Mouse (Mus musculus): ENCODE results near the gene Gm47996. TPM values are rescaled to one million over a fixed set of nuclear protein-coding genes. Genes with fewer than 3 reads are reported as not detected.

Gm47996 gene
- polyA plus RNA-seq, 1 experiment from 2014 or later: 0.30 TPM

DNA sequence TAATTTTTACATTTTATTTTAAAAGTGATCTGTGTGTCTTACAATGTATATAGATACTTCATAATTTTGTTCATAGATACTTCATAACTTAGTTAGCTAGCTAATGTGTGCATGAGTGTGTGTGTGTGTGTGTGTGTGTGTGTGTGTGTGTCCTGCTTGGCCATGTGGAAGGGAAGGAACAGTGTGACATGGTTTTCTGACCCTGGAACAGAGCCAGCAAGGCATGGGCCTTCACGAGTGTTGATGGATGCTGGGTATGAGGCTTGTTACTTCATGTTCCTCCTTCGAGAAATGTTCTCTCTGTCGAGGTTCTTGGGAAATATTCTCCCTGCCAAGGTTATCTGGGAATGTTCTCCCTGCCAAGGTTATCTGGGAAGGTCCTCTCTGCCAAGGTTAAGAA, 23.8 kb downstream of the Gm47996 start:
- Histone ChIP-seq H3K27ac (no peak overlapping the region), H3K4me3 (no peak overlapping the region), H3K36me3 (no peaks in the 10 kb centered on the region), H3K4me1 (peaks cover 8% of the 10 kb centered on the region; the same call in 1 of the 2 replicates), H3K27me3 (no peaks in the 10 kb centered on the region), H3K4me2 (no peak overlapping the region), H3K9me3 (no peaks in the 10 kb centered on the region; the same call in 1 of the 2 replicates), H3K9ac (no peak overlapping the region)
- ATAC-seq (ENCODE audit: insufficient number of reproducible peaks, insufficient read depth, low FRiP score, low TSS enrichment, low read depth): no peak
- 89% methylated on average over 3 of the region's 3 CpGs for WGBS

- Histone ChIP-seq H3K9ac (no peak overlapping the region), H3K9me3 (peaks cover 3% of the 10 kb centered on the region; the same call in 1 of the 2 replicates), H3K36me3 (no peaks in the 10 kb centered on the region), H3K4me3 (no peak overlapping the region), H3K4me2 (no peak overlapping the region), H3K27ac (0 out of 2 replicates have a peak overlapping the region, but pooled peaks have one; percentile 5), H3K4me1 (peaks cover 8% of the 10 kb centered on the region; the same call in 1 of the 2 replicates), H3K27me3 (no peaks in the 10 kb centered on the region)
- ATAC-seq (ENCODE audit: insufficient number of reproducible peaks, insufficient read depth, low FRiP score, low TSS enrichment, low read depth): no peak
- WGBS: 41% methylated on average over 2 of the region's 2 CpGs
Observed at GRCm38 (mm10) chr1:151235574-151235973, 25.6 kb downstream of the Gm47996 start.

DNA sequence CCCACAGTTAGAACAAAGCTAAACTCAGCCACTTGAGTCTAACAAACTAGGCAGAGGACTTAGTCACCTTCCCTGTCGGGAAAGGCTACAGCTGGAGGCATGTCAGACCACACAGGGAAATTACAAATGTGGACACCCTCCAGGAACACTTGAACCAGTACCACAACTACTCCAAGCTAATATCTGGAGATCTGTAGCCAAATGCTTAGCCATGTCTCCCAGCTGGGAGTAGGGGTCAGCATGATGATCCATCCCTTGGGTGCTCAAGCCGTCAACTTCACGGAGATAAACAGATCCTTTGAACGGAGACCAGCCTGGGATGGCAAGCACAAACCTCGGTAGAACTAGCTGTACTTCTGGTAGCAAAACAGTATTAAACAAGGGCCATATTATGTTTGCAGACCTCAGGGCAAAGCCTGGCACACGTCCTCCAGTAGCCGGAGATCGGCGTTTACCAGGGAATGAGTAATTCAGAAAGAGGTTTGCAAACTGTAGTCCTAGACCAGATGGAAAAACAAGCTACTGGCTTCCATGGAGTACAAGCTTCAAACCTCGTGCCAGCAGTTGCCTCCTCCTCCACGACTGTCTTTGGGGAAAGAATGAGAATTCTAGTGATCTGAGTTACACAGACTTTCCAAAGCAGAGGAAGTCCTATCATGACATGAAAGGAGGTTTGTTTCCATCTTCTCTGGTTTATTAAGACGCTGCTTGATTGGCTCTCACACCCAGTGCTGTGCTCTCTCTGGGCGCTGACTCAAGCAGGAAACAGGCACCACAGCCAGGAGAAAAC, 26.4 kb downstream of the Gm47996 start:
- H3K4me2 ChIP-seq: peak overlapping the region; percentile 16; the same call in 1 of the 2 replicates

GRCm38 (mm10) chr1:151237780-151238179, 27.8 kb downstream of the Gm47996 start:
- Histone ChIP-seq H3K9ac (no peak overlapping the region), H3K9me3 (peaks cover 3% of the 10 kb centered on the region; the same call in 1 of the 2 replicates), H3K36me3 (no peaks in the 10 kb centered on the region), H3K27ac (no peak overlapping the region), H3K4me2 (no peak overlapping the region), H3K27me3 (no peaks in the 10 kb centered on the region), H3K4me1 (peaks cover 8% of the 10 kb centered on the region; the same call in 1 of the 2 replicates), H3K4me3 (no peak overlapping the region)
- ATAC-seq (ENCODE audit: insufficient number of reproducible peaks, insufficient read depth, low FRiP score, low TSS enrichment, low read depth): no peak
- 41% methylated on average over 3 of the region's 3 CpGs for WGBS

More for the DNA sequence above, 26.4 kb downstream of the Gm47996 start:
- Histone ChIP-seq H3K36me3 (no peaks in the 10 kb centered on the region), H3K9me3 (peaks cover 3% of the 10 kb centered on the region; the same call in 1 of the 2 replicates), H3K27me3 (no peaks in the 10 kb centered on the region), H3K4me1 (peaks cover 8% of the 10 kb centered on the region; the same call in 1 of the 2 replicates), H3K9ac (no peak overlapping the region), H3K27ac (peak overlapping the region; percentile 5), H3K4me3 (no peak overlapping the region)
- WGBS: 39% methylated on average over 13 of the region's 13 CpGs
- no peak for ATAC-seq (ENCODE audit: insufficient number of reproducible peaks, insufficient read depth, low FRiP score, low TSS enrichment, low read depth)

DNA sequence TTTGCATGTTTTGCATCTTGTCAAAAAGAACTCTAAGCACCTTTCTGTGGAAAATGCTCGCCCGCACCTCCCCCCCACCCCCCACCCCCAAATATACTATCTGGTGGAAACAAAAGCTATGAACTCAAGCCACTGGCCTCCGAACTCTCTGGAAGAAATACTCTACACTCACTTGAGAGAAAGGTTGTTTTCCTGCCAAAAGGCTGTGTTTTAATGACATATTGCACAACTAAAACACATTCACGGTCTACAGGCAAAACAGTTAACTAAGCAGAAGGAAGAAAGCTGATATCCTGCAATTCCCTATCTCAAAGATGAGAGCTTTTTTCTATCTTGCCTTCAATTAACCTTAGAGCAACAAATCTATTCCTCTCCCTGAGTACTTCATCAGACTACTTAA, 33.4 kb downstream of the Gm47996 start:
- Histone ChIP-seq H3K4me2 (no peak overlapping the region), H3K4me1 (no peaks in the 10 kb centered on the region), H3K36me3 (no peaks in the 10 kb centered on the region), H3K27ac (no peak overlapping the region), H3K9me3 (0 out of 2 replicates have a peak, but pooled peaks cover 3% of the 10 kb centered on the region), H3K27me3 (no peaks in the 10 kb centered on the region), H3K4me3 (no peak overlapping the region), H3K9ac (no peak overlapping the region)
- WGBS: 83% methylated on average over 4 of the region's 4 CpGs
- no peak for ATAC-seq (ENCODE audit: insufficient number of reproducible peaks, insufficient read depth, low FRiP score, low TSS enrichment, low read depth)

- no peak overlapping the region for H3K9ac ChIP-seq
- H3K4me2 ChIP-seq: no peak overlapping the region
- H3K4me1 ChIP-seq: no peaks in the 10 kb centered on the region
- no peaks in the 10 kb centered on the region for H3K36me3 ChIP-seq
- H3K4me3 ChIP-seq: no peak overlapping the region
- 87% methylated on average over 5 of the region's 5 CpGs for WGBS
- no peak for ATAC-seq (ENCODE audit: insufficient number of reproducible peaks, insufficient read depth, low FRiP score, low TSS enrichment, low read depth)
- 0 out of 2 replicates have a peak, but pooled peaks cover 3% of the 10 kb centered on the region for H3K9me3 ChIP-seq
- no peaks in the 10 kb centered on the region for H3K27me3 ChIP-seq
- H3K27ac ChIP-seq: no peak overlapping the region
Observed at GRCm38 (mm10) chr1:151244013-151244412, 34.1 kb downstream of the Gm47996 start.

DNA sequence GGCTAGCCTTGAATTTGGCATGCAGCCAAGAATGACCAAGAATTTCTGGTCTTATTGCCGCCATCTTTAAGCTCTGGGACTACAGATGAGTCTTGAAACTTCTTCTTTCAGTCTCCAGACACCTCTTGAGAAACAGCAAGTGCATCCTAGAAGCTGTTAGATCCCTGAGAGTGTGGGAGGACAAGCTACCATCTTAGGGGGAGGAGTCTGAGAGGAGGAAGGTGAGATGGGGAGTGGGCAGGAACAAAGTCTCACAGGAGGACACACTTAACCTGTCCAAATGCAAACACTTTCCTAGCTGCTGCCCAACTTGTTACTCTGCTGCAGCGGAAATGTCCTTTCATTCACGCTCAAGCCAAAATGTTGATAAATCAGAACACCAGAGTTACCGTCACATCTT, 34.8 kb downstream of the Gm47996 start:
- H3K4me1 ChIP-seq: no peaks in the 10 kb centered on the region
- H3K9ac ChIP-seq: no peak overlapping the region
- no peak overlapping the region for H3K4me3 ChIP-seq
- no peaks in the 10 kb centered on the region for H3K27me3 ChIP-seq
- H3K9me3 ChIP-seq: 0 out of 2 replicates have a peak, but pooled peaks cover 3% of the 10 kb centered on the region
- 91% methylated on average over 4 of the region's 4 CpGs for WGBS
- H3K27ac ChIP-seq: no peak overlapping the region
- no peaks in the 10 kb centered on the region for H3K36me3 ChIP-seq
- H3K4me2 ChIP-seq: no peak overlapping the region
- no peak for ATAC-seq (ENCODE audit: insufficient number of reproducible peaks, insufficient read depth, low FRiP score, low TSS enrichment, low read depth)

DNA sequence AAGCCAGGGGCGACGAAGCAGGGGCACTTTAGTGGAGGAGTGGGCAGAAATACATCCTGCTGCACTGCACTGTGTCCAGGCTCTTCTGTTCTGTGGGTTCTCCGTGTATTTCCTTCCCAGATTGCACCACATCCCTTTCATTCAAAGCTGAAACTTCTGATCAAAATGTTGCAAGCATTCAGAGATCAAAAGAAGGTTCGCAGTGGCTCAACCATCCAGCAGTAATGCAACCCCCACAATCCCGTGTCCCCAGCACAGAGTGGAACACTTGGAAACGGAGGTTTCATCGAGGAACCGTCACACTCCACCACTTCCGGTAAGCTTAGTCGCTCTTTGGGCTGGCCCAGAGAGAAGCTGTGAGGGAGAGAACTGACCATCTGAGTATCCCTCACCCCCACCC, 35.2 kb downstream of the Gm47996 start:
- no peak for ATAC-seq (ENCODE audit: insufficient number of reproducible peaks, insufficient read depth, low FRiP score, low TSS enrichment, low read depth)
- no peak overlapping the region for H3K4me2 ChIP-seq
- H3K9me3 ChIP-seq: 0 out of 2 replicates have a peak, but pooled peaks cover 3% of the 10 kb centered on the region
- H3K9ac ChIP-seq: no peak overlapping the region
- no peak overlapping the region for H3K27ac ChIP-seq
- no peaks in the 10 kb centered on the region for H3K27me3 ChIP-seq
- H3K36me3 ChIP-seq: no peaks in the 10 kb centered on the region
- 86% methylated on average over 10 of the region's 10 CpGs for WGBS
- H3K4me1 ChIP-seq: no peaks in the 10 kb centered on the region
- no peak overlapping the region for H3K4me3 ChIP-seq

DNA sequence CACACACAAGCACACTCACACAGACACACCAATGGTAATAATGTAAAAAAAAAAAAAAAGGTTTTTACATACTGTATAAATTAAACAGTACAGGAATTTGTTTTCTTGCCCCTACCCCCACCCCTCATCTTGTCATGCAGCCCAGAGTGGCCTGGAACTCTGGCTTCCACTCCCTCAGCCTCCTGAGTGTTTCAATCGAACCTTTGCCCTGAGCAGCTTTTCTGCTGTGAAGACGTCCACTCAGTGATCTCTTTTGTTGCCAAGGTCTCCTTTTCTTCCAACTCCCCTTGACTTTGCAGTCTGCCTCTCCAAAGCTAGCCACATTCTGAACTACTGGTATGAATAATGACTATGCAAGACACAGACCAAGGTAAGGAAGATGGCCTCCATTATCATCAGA, 35.9 kb downstream of the Gm47996 start:
- Histone ChIP-seq H3K4me3 (no peak overlapping the region), H3K4me2 (no peak overlapping the region), H3K27me3 (no peaks in the 10 kb centered on the region), H3K9me3 (no peaks in the 10 kb centered on the region), H3K4me1 (peaks cover 4% of the 10 kb centered on the region), H3K36me3 (no peaks in the 10 kb centered on the region), H3K9ac (no peak overlapping the region), H3K27ac (no peak overlapping the region)
- no peak for ATAC-seq (ENCODE audit: insufficient number of reproducible peaks, insufficient read depth, low FRiP score, low TSS enrichment, low read depth)
- WGBS: 71% methylated on average over 2 of the region's 2 CpGs

DNA sequence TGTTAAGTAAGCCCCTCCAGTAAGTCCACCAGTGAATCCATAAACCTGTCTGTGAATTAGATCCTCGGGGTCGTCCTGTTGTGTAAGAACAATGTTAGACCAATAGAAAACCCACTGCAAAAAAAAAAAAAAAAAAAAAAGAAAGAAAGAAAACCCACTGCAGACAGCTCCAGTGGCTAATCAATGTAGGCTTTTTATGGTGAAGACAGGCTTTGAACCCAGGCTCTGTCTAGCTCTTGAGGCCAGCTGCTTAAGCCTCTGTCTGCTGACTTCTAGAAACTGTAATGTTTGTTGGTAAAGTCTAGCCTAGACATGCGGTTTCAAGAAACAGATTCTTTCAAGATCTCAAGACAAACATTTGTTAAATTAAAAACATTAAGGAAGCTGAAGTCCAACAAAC, 40.2 kb downstream of the Gm47996 start:
- Histone ChIP-seq H3K27ac (peak overlapping the region; percentile 62; the same call in 1 of the 2 replicates), H3K9me3 (no peaks in the 10 kb centered on the region), H3K4me1 (peaks cover 14% of the 10 kb centered on the region), H3K36me3 (no peaks in the 10 kb centered on the region), H3K4me2 (peak overlapping the region; percentile 45; the same call in 1 of the 2 replicates), H3K4me3 (no peak overlapping the region), H3K9ac (no peak overlapping the region), H3K27me3 (no peaks in the 10 kb centered on the region)
- no peak for ATAC-seq (ENCODE audit: insufficient number of reproducible peaks, insufficient read depth, low FRiP score, low TSS enrichment, low read depth)
- WGBS: 72% methylated on average over 3 of the region's 3 CpGs

DNA sequence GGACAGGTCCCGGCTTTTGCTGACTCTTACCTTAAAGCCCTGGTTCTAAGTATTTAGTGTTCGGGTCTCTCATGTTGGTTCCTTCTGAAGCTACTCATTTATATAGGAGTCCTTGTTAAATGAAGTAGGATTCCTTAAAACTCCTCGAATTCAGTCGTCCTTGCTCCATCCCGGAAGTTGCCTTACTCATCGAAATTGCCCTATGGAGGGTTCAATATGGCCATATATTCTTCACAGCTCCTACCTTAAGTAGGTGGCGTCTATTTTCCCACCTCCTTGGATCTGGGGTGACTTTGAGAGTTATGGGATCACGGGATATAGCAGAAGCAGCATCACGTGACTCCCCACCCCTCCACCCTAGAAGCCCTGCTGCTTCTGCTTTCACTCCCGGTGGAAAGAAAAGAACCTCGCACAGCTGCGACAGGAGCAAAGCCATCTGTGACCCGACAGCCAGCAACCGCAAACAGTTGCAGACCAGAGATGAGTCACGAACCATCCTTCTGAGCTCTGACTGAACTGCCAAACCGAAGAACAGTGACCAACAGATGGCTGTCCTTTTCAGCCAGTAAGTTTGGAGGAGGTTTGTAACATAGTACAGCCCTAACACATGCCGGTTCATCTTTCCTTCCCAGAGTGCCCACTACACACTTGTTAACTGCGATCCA, 40.7 kb downstream of the Gm47996 start:
- Histone ChIP-seq H3K4me2 (peak overlapping the region; percentile 45), H3K9me3 (no peaks in the 10 kb centered on the region), H3K4me3 (peak overlapping the region; percentile 7; the same call in 1 of the 2 replicates), H3K9ac (0 out of 2 replicates have a peak overlapping the region, but pooled peaks have one; percentile 27), H3K4me1 (peaks cover 14% of the 10 kb centered on the region), H3K27ac (peak overlapping the region; percentile 62), H3K27me3 (no peaks in the 10 kb centered on the region), H3K36me3 (no peaks in the 10 kb centered on the region)
- 48% methylated on average over 18 of the region's 18 CpGs for WGBS
- 0 out of 2 replicates have a peak, but pooled peaks have one; percentile 15 for ATAC-seq (ENCODE audit: insufficient number of reproducible peaks, insufficient read depth, low FRiP score, low TSS enrichment, low read depth)

All from embryonic facial prominence, embryonic 13.5 days (tissue).